Mouse (Mus musculus) layer of hippocampus, adult 18-20 months (tissue): ENCODE measurements around the gene Dido1. TPM values are rescaled to one million over a fixed set of nuclear protein-coding genes. Genes with fewer than 3 reads are reported as not detected.

Source experiments
- DNase-seq, 2 experiments: peaks; one replicate each; pipeline ENCODE4 v3.0.0; 2022; ENCODE audit warnings: low spot score in 2 of 2
- total RNA-seq, 2 experiments: library from RNA; stranded (reverse); gene quantifications; 2 replicates each; pipeline ENCODE4 v1.2.3; 2021

Dido1 gene
- total RNA-seq, 2 experiments from 2014 or later, result 53.2 to 54.6 TPM

DNA sequence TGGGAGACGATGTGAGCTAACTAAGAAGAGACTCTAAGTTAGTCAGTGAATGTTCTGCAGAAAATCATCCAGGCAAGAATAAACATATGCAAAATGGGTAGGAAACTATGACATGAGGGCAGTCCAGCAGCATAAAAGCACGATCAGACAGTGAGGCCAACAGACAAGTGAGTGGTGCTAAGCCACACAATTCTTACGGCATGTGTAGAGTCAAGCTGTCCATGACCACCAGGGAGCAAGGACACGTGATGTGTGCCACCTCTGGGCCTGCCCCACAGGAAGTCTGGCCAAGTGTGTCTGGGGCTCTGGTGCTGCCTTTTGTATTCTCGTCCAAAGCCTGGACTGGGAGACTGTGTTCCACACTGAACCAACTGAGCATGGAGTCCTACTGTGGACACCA lies 20.0 kb downstream of the Dido1 start:
- peak in 1 of 2 experiments; percentile 23 for DNase-seq

DNA sequence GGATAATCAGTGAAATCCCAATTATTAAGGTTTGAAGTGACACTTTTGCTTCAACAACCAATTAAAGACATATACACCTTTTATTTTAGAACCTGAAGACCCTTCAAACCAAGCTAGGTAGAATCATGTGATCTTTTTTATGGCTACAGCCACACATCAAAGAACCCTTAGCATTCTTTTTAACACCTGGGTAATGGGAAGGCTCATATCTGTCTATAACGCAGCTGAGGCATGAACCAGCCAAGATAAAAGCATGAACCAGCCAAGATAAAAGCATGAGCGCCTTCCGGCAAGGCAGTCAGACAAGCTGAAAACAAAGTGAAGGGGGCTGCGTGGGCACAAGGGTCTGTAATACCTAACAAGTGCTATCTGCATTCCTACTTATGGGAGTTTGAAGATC lies 25.8 kb downstream of the Dido1 start:
- no peak for DNase-seq

- DNase-seq, result no peak
Observed at GRCm38 (mm10) chr2:180683524-180683923, 26.3 kb downstream of the Dido1 start.

DNA sequence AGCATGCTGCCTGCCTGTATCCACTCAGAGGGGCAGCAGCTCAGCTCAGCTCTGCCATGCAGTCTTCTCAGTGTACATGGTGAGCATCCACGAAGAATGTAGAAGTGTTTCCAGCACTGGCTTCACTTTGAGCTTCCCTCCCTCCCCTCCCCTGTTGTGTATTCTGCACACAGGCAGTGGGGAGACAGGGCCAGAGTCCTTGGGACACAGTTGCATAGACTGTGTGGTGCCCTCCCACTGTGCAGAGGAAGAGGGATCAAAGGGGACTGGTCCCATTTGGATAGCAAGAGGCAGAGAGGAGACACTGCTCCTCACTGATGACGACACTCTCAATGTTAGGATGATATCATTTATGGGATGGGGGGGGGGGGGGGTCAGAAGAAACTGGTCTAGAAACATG lies 28.6 kb downstream of the Dido1 start:
- DNase-seq, result no peak

DNA sequence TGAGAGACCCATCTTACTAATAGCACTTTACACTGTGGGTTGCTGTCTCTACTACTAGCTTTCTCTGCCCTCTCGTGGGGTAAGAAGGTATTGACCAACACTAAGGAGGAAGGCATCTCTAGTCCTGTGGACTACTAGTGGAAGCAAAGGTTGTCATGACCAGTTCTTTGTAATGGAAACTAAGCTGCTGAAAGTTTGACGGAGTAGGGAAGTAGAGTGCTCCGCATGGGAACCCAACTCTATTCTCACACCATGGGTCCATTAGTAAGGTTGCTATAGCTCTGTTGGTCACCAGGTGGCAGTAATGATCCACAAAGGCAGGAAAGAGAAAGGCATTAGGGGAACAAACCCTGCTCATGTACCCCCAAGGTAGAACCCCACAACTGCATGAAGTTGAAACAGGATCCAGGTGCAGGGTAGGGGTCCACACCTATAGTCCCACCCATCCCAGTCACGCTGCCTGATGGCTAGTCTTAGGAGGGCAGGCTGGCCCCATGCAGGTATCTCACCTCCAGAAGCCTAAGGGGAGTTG lies 31.1 kb downstream of the Dido1 start:
- DNase-seq, result peak; percentile 53 to 85

DNA sequence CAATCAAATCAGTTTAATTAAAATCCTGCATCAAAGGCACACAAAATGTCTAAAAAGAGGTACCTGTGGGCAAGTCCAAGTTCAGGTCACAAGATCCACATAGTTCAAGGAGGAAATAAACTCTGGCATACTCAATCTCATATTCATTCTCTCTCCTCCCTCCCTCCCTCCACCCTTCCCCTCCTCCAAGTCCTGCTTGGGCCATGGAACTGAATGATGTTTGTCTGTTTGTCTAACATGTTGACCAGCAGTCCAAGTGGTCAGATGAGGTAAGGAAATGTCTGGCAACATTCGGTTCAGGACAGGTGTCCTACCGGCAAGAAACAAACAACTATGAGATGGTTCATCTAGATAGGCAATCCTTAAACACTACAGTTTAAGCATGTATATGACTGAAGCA lies 33.1 kb downstream of the Dido1 start:
- DNase-seq, result no peak

DNA sequence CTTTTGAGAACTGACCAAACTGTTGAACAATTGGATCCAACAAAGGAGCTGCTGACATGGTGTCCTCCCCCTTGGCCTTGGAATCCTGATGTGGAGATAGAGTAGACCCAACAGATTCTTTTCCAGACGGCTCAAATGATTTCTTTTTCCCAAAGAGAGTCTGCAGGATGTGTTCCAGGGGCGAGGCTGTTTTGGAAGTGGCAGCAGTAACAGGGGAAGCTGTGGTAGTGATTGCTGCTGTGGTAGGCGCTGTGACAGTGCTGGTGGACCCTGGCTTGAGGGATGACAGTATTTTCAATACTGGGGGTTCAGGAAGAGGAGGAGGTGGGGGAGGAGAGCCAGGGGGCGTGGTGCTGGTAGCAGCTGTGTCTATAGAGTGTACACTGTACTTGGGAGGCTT lies 47.8 kb downstream of the Dido1 start:
- DNase-seq, result no peak

DNA sequence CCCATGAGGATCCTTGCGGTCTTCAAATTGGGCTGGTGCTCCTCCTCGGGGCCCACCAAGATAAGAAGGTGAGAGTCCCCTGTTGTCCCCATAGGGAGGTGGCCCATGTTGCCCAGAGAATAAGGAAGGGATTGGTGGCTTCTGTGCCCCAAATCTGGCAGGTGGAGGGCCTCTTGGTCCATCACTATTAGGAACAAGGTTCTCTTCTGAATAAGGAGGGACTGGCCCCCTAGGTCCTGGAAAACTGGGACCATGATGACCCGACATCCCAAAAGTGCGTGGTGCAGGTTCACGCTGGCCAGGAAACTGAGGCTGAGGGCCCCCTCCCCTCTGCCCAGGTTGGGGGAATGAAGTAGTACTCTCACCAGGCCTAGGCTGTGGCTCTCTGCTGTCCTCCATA lies 49.3 kb downstream of the Dido1 start:
- DNase-seq, result no peak

DNA sequence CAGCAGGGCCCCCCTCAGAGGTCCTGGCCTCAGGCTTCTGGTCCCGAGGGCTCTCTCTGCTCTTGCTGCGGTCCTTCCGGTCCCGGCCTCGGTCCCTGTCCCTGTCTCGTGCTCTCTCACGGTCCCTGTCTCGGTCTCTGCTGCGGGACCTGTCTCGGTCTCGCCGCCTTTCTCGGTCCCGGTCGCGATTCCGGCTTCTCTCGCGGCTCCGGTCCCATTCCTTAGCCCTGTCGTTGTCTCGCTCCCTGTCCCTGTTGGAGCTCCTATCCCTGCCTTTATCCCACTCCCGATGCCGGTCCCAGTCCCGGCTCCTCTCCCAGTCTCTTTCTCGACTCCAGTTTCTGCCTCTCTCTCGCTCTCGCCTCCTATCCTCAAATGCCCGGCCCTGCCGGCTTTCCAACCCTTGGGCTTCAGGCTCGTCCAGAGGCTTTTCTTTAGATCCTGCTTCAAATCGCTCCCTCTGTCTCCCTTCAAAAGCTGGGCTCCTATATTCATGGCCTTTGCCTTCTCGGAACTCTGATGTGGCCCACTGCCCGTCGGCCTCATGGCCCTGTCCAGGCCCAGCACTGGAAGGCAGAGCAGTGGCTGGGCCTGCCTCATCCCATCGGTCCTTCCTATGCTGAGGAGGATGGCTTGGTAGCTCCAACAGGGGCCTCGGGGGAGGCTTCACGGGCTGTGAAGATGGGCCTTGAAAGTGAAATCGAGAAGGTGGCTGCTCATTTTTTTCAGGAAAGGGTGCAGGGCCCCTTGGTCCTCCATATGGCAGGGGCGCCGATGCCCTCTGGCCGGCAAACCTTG lies 50.2 kb downstream of the Dido1 start:
- DNase-seq, result no peak

DNA sequence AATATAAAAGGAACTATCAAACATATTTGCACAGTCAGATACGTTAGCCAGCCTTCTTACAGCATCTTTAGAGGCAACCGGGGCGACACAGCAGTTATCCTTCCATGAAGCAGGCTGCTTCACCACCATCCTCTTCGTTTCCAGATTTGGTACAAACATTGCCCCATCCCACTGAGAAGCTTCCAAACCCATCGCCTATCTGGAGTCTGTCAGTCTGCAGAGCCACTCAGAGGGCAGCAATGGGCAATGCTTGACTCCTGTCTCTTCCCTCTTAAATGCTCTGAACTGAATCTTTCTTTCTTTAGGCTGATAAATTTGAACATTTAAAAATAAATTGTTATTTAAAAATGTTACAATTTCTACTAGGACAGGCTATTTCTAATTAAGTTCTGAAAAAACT lies 51.4 kb downstream of the Dido1 start:
- DNase-seq, result no peak

GRCm38 (mm10) chr2:180657394-180658013 lies 52.3 kb downstream of the Dido1 start:
- peak in 1 of 2 experiments; percentile 83 for DNase-seq

- DNase-seq, result no peak
Observed at GRCm38 (mm10) chr2:180655150-180655549, 54.6 kb downstream of the Dido1 start.

DNA sequence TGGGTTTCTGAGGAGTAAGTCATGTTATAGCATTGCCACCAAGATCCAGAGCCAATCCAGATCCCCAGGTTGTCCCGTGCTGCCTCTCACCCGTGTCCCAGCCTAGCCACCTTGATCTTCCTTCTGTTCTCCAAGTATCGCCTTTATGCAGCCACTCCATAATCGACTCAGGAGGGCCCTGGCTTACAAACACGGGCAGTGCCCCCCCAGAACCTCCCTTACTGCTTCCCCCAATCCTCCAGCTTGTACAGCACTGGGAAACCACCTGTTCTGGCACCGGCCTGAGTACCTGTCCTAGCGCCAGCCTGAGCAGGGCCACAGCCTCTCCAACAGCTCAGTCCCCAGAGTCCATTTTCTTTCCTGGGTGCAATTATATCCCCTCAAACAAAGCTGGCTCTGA lies 55.1 kb downstream of the Dido1 start:
- DNase-seq, result no peak

DNA sequence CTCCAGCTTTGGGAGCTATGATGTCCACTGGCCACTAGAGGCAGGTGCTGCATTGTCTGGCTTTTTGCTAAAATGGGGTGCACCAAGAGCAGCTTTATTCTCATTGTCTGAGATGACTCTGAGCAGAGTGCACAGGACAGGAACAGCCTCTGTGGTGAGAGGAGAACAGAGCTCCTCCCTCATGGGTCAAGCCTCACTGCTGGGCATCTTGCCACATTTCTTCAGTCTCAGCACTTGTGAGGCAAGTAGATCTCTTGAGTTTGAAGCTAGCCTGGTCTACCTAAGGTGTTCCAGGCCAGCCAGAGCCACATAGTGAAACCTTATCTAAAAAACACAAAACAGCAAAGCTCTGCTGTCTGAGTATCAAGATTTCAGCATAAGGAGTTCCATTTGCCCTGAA lies 63.0 kb downstream of the Dido1 start:
- no peak for DNase-seq

- DNase-seq, result no peak
Observed at GRCm38 (mm10) chr2:180643626-180644025, 66.2 kb downstream of the Dido1 start.

GRCm38 (mm10) chr2:180642555-180643260 lies 67.1 kb downstream of the Dido1 start, which contains the start of gene Tcfl5:
Gene Tcfl5 (minus strand): TSS chr2:180642708.
- DNase-seq, result no peak

DNA sequence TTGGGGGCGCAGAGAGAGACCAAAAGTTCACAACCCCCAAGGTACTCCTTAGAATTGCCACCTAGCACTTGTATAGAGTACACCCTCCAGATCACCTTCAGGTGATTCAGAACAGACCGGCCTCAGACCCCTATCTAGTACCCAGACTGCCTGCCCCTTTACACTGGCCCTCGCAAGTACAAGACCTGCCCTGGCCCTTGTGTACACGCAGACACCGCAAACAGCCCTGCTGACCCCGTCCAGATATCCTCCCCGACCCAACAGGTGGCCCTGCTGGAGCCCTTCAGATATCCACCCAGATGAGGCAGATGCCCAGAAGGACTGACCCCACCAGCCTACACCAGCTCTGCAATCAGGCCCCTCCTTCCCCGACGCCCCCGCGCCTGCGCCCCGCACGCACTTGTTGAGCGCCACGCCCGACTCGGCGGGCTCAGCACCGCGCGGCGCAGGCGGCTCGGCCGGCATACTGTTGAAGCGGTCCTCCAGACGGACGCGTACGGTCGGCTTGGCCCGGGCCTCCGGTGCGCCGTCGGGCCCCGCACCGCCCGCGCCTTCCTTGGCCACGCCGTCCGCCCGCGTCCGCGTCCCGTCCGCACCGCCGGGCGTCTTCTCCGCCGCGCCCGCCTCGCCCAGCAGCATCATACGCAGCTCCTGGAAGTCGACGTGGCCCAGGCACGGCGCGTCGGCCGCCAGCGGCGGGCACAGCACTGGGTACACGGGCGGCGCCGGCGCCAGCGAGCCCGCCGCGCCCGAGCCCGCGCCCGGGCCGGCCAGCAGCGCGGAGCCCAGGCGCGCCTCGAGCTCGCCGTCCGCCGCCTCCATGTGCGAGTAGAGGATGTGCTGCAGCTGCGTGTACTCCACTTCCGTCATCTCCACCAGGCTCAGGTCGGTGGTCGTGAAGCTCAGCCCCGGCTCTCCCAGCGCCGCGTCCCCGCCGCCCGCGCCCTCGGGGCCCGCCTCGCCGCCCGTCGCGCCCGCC lies 67.9 kb downstream of the Dido1 start:
- DNase-seq, result no peak

DNA sequence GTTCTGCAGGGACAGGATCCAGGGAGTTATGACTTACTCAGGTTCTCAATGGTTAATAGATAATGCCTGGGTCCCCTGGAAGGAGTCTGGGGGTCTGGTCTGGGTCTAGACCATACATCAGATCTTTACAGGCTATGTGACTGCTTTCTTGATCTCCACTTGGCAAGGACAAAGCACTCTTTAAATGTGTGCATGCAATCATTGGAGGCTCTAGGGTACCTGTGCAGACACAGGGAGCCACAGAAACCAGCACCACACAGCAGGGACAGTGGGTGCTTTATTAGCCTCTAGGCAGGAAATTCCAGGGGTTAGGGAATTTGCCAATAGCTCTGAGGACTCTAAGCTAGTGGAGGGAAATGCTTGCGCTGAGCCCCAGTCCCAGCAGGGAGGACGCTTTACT lies 97.9 kb downstream of the Dido1 start:
- DNase-seq, result no peak

DNA sequence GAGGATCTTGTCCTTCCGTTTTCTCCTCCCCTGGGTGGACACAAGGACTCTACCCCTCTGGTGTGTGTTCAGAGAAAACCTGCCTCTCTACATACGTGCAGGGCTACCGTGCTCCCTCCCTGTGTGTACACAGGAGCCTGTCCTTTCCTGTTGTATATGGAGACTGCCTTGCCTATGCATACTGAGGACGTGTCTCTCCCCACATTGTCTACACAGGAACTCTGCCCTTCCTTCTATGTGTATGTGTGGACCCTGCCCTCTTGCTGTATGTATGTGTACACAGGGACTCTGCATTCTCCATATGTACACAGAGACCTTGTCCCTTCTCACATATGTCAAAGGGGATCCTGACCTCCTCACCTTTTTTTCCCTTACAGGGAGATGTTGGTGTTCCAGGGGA lies 99.5 kb downstream of the Dido1 start:
- DNase-seq, result no peak
